Mouse (Mus musculus) olfactory bulb, adult 2 months (tissue): ENCODE results near the gene Glis3.

Experiments used
- CTCF ChIP-seq: fragments of 200-500 bp; IDR thresholded peaks from 2 replicates; pipeline ENCODE4 v1.5.1; 2012; ENCODE audit warnings: low read depth, mild to moderate bottlenecking, low read length, moderate library complexity; ENCODE audit not compliant: insufficient read depth
- POLR2A ChIP-seq: fragments of 200-500 bp; IDR thresholded peaks from 2 replicates; pipeline ENCODE4 v1.6.1; 2012; ENCODE audit warnings: mild to moderate bottlenecking, low read depth, low read length, moderate library complexity; ENCODE audit not compliant: insufficient read depth

DNA sequence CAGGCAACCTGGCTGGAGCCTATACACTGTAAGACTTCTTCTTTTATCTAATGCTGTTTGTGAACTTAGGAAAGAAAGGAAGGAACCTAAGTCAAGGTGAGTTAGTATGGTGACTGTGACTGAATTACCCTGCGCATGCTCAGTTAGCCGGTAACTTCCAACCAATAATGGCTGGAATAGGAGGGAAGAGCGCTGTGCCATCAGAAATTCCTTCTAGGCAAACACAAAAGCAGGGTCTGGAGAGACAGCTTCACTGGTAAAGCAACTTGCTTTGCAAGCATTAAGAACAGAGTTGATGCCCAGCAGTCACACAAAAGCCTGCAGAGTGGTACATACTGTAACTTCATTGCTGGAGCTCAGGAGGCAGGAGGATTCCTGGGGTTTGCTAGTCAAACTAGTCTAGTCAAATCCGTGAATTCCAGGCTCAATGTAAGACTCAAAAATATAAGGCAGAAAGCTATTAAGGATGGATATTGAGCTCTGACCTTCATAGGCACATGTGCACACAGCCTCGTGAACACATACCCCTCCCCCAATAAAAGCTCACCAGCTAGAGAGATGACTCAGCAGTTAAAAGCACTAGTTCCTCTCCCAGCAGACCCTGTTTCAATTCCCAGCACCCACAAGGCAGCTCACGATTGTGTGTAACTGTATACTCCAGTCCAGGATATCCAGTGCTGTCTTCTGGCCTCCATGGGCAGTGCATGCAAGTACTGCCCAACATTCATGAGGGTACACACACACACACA is 124.5 kb downstream of the Glis3 start:
- TF ChIP-seq CTCF (no peak), POLR2A (no peak)
